Mouse (Mus musculus): ENCODE results near the gene Rab29. TPM values are rescaled to one million over a fixed set of nuclear protein-coding genes. Genes with fewer than 3 reads are reported as not detected.

The Rab29 gene
- polyA plus RNA-seq, 2 experiments, result 22.8 to 25.2 TPM

DNA sequence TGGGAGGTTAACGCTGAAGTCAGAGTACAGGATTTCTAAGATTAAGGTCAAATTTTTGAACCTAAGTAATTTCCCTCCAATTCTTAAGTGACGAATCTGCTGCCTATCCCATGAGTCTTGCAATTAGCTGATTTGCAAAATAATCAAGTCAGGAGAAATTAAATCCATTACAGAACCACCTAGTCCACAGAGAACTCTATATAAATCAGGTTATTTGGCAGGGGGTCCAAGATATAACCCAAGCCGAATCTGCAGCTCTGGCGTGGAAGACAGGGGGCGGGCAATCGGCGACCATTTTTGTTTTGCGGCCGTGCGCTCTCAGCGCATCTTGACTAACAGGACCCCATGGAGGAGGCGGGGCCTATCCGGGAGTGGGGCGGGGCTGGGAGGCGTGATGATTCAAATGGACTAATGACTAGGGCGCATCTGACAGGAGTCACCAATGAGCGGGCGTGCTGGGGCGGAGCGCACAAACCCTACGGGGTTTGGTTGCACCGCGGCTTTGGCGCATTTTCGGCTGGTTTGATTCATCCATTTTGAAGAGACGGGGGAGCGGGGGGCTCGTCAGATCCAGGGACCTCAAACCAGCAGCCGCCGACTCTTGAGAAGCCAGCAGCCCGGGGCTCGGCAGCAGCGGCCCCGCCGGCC, 43.1 kb downstream of the Rab29 start, which contains the start of gene Nucks1:
Gene Nucks1 (plus strand): TSS at position 534 of the 648 bp plus-strand sequence.
- DNase-seq (ENCODE audit: low spot score) (peak; percentile 99), ATAC-seq (ENCODE audit: low FRiP score, low read depth) (peak; percentile 99)
- peaks cover 3% of the 10 kb centered on the region for H3K4me1 ChIP-seq (ENCODE audit: control insufficient read depth, insufficient read depth, low read length)
- H3K9ac ChIP-seq (ENCODE audit: low read depth, low read length, severe bottlenecking), result peak within 1 kb of the TSS; percentile 98
- H3K27me3 ChIP-seq (ENCODE audit: control insufficient read depth, insufficient read depth, low read length), result no peaks in the 10 kb centered on the region; the same call in 1 of the 2 replicates
- H3K27ac ChIP-seq (replicated peaks; ENCODE audit: low read depth, low read length), result peak within 1 kb of the TSS; percentile 99
- under 1% methylated on average over 34 of the region's 35 CpGs for WGBS
- no peaks in the 10 kb centered on the region for H3K36me3 ChIP-seq (ENCODE audit: control insufficient read depth, insufficient read depth, low read length)
- H3K4me2 ChIP-seq (replicated peaks; ENCODE audit: low read depth, low read length, severe bottlenecking), result peak within 1 kb of the TSS; percentile 68
- H3K4me3 ChIP-seq (replicated peaks; ENCODE audit: low read length), result peak within 1 kb of the TSS; percentile 95
- 0 out of 2 replicates have a peak, but pooled peaks have one; percentile 51 for TF ChIP-seq POLR2A (IDR thresholded peaks at IDR 0.05; ENCODE audit: borderline replicate concordance, extremely low read depth, insufficient read depth, insufficient read length)
- no peaks in the 10 kb centered on the region for H3K9me3 ChIP-seq (ENCODE audit: control insufficient read depth, low read length)

- Histone ChIP-seq H3K9ac (ENCODE audit: low read depth, low read length, severe bottlenecking) (peak overlapping the region; percentile 98), H3K27ac (replicated peaks; ENCODE audit: low read depth, low read length) (peak overlapping the region; percentile 99), H3K4me1 (ENCODE audit: control insufficient read depth, insufficient read depth, low read length) (peaks cover 3% of the 10 kb centered on the region), H3K36me3 (ENCODE audit: control insufficient read depth, insufficient read depth, low read length) (no peaks in the 10 kb centered on the region), H3K4me3 (replicated peaks; ENCODE audit: low read length) (peak overlapping the region; percentile 95), H3K27me3 (ENCODE audit: control insufficient read depth, insufficient read depth, low read length) (no peaks in the 10 kb centered on the region; the same call in 1 of the 2 replicates), H3K4me2 (replicated peaks; ENCODE audit: low read depth, low read length, severe bottlenecking) (peak overlapping the region; percentile 68), H3K9me3 (ENCODE audit: control insufficient read depth, low read length) (no peaks in the 10 kb centered on the region)
- ATAC-seq (ENCODE audit: low FRiP score, low read depth), result peak; percentile 70
- under 1% methylated on average over 61 of the region's 88 CpGs for WGBS
- TF ChIP-seq POLR2A (IDR thresholded peaks at IDR 0.05; ENCODE audit: borderline replicate concordance, extremely low read depth, insufficient read depth, insufficient read length), result 0 out of 2 replicates have a peak, but pooled peaks have one; percentile 8
- peak; percentile 70 for DNase-seq (ENCODE audit: low spot score)
Measured at GRCm38 (mm10) chr1:131910674-131911558, 43.9 kb downstream of the Rab29 start.

GRCm38 (mm10) chr1:131917634-131918033, 50.6 kb downstream of the Rab29 start:
- no peak for TF ChIP-seq POLR2A (IDR thresholded peaks at IDR 0.05; ENCODE audit: borderline replicate concordance, extremely low read depth, insufficient read depth, insufficient read length)
- Histone ChIP-seq H3K4me2 (replicated peaks; ENCODE audit: low read depth, low read length, severe bottlenecking) (no peak overlapping the region), H3K9ac (ENCODE audit: low read depth, low read length, severe bottlenecking) (no peak overlapping the region), H3K36me3 (ENCODE audit: control insufficient read depth, insufficient read depth, low read length) (peaks cover 39% of the 10 kb centered on the region), H3K4me3 (replicated peaks; ENCODE audit: low read length) (no peak overlapping the region), H3K9me3 (ENCODE audit: control insufficient read depth, low read length) (no peaks in the 10 kb centered on the region), H3K4me1 (ENCODE audit: control insufficient read depth, insufficient read depth, low read length) (peaks cover 5% of the 10 kb centered on the region; the same call in 1 of the 2 replicates), H3K27ac (replicated peaks; ENCODE audit: low read depth, low read length) (no peak overlapping the region), H3K27me3 (ENCODE audit: control insufficient read depth, insufficient read depth, low read length) (no peaks in the 10 kb centered on the region)
- DNase-seq (ENCODE audit: low spot score) (no peak), ATAC-seq (ENCODE audit: low FRiP score, low read depth) (no peak)
- WGBS, result 78% methylated on average over 6 of the region's 6 CpGs

- WGBS, result 99% methylated on average over 2 of the region's 2 CpGs
- TF ChIP-seq POLR2A (IDR thresholded peaks at IDR 0.05; ENCODE audit: borderline replicate concordance, extremely low read depth, insufficient read depth, insufficient read length), result no peak
- DNase-seq (ENCODE audit: low spot score), result no peak
- Histone ChIP-seq H3K27me3 (ENCODE audit: control insufficient read depth, insufficient read depth, low read length) (no peaks in the 10 kb centered on the region), H3K9ac (ENCODE audit: low read depth, low read length, severe bottlenecking) (no peak overlapping the region), H3K4me2 (replicated peaks; ENCODE audit: low read depth, low read length, severe bottlenecking) (no peak overlapping the region), H3K4me1 (ENCODE audit: control insufficient read depth, insufficient read depth, low read length) (peaks cover 5% of the 10 kb centered on the region; the same call in 1 of the 2 replicates), H3K27ac (replicated peaks; ENCODE audit: low read depth, low read length) (no peak overlapping the region), H3K36me3 (ENCODE audit: control insufficient read depth, insufficient read depth, low read length) (peaks cover 52% of the 10 kb centered on the region), H3K4me3 (replicated peaks; ENCODE audit: low read length) (no peak overlapping the region), H3K9me3 (ENCODE audit: control insufficient read depth, low read length) (no peaks in the 10 kb centered on the region)
- no peak for ATAC-seq (ENCODE audit: low FRiP score, low read depth)
Measured at GRCm38 (mm10) chr1:131919052-131919451, 52.0 kb downstream of the Rab29 start.

DNA sequence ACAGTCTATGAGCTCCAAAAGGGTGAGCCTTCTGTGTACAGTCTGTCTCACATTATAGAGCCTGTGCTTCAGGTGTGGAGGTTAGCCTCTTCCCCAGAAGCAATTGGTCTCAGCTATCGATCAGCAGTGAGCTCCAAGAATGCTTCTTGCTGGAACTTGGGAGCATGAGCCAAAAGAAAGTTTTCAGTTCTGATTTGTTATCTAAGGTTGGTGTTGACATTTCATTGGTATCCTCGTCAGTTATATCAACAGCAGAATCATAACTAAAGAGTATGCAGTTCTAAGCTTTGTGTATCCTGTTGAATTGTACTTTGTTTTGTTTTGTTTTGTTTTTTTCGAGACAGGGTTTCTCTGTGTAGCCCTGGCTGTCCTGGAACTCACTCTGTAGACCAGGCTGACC, 55.1 kb downstream of the Rab29 start:
- Histone ChIP-seq H3K4me1 (ENCODE audit: control insufficient read depth, insufficient read depth, low read length) (peaks cover 5% of the 10 kb centered on the region; the same call in 1 of the 2 replicates), H3K4me2 (replicated peaks; ENCODE audit: low read depth, low read length, severe bottlenecking) (no peak overlapping the region), H3K9me3 (ENCODE audit: control insufficient read depth, low read length) (no peaks in the 10 kb centered on the region), H3K27me3 (ENCODE audit: control insufficient read depth, insufficient read depth, low read length) (no peaks in the 10 kb centered on the region), H3K36me3 (ENCODE audit: control insufficient read depth, insufficient read depth, low read length) (peaks cover 79% of the 10 kb centered on the region), H3K9ac (ENCODE audit: low read depth, low read length, severe bottlenecking) (no peak overlapping the region), H3K27ac (replicated peaks; ENCODE audit: low read depth, low read length) (no peak overlapping the region), H3K4me3 (replicated peaks; ENCODE audit: low read length) (no peak overlapping the region)
- DNase-seq (ENCODE audit: low spot score) (no peak), ATAC-seq (ENCODE audit: low FRiP score, low read depth) (no peak)
- no peak for TF ChIP-seq POLR2A (IDR thresholded peaks at IDR 0.05; ENCODE audit: borderline replicate concordance, extremely low read depth, insufficient read depth, insufficient read length)
- WGBS, result 97% methylated on average over 3 of the region's 3 CpGs

Other genes starting within 250 kb of the Rab29 start
- 0.11 and 0.17 TPM in 2 replicates for gene Ctse, start 228.9 kb upstream of the Rab29 start, polyA plus RNA-seq (2012; rRNA removed)
- gene Ctse, start 228.9 kb upstream of the Rab29 start, polyA plus RNA-seq (2014; fragmentation: Nextera tagmentation; extraction: Ambion mirVana), result 0.44 TPM in 1 of 2 replicates, not detected in the other
- 2.4 and 3.8 TPM in 2 replicates for gene Rab7b, start 178.5 kb upstream of the Rab29 start, polyA plus RNA-seq (2012; rRNA removed)
- gene Rab7b, start 178.5 kb upstream of the Rab29 start, polyA plus RNA-seq (2014; fragmentation: Nextera tagmentation; extraction: Ambion mirVana), result 5.9 and 8.4 TPM in 2 replicates
- 0.03 and 0.09 TPM in 2 replicates for gene Slc26a9, start 123.2 kb upstream of the Rab29 start, polyA plus RNA-seq (2012; rRNA removed)
- gene Slc26a9, start 123.2 kb upstream of the Rab29 start, polyA plus RNA-seq (2014; fragmentation: Nextera tagmentation; extraction: Ambion mirVana), result not detected in 2 replicates
- 0.42 and 0.53 TPM in 2 replicates for gene Pm20d1, start 69.8 kb upstream of the Rab29 start, polyA plus RNA-seq (2012; rRNA removed)
- gene Pm20d1, start 69.8 kb upstream of the Rab29 start, polyA plus RNA-seq (2014; fragmentation: Nextera tagmentation; extraction: Ambion mirVana), result 0.29 and 0.90 TPM in 2 replicates
- 27.0 and 43.4 TPM in 2 replicates for gene Slc41a1, start 39.7 kb upstream of the Rab29 start, polyA plus RNA-seq (2012; rRNA removed)
- 13.3 and 15.3 TPM in 2 replicates for gene Slc41a1, start 39.7 kb upstream of the Rab29 start, polyA plus RNA-seq (2014; fragmentation: Nextera tagmentation; extraction: Ambion mirVana)
- 68.0 and 68.4 TPM in 2 replicates for gene Nucks1, start 43.3 kb downstream of the Rab29 start, polyA plus RNA-seq (2012; rRNA removed)
- gene Nucks1, start 43.3 kb downstream of the Rab29 start, polyA plus RNA-seq (2014; fragmentation: Nextera tagmentation; extraction: Ambion mirVana), result 52.0 and 53.9 TPM in 2 replicates
- gene Slc45a3, start 95.7 kb downstream of the Rab29 start, polyA plus RNA-seq (2012; rRNA removed), result 9.9 and 13.1 TPM in 2 replicates
- gene Slc45a3, start 95.7 kb downstream of the Rab29 start, polyA plus RNA-seq (2014; fragmentation: Nextera tagmentation; extraction: Ambion mirVana), result 10.5 and 11.1 TPM in 2 replicates
- gene Elk4, start 140.4 kb downstream of the Rab29 start, polyA plus RNA-seq (2012; rRNA removed), result 26.8 and 30.0 TPM in 2 replicates
- 36.6 and 38.8 TPM in 2 replicates for gene Elk4, start 140.4 kb downstream of the Rab29 start, polyA plus RNA-seq (2014; fragmentation: Nextera tagmentation; extraction: Ambion mirVana)
- gene Mfsd4a, start 200.8 kb downstream of the Rab29 start, polyA plus RNA-seq (2012; rRNA removed), result 1.1 and 1.3 TPM in 2 replicates
- gene Mfsd4a, start 200.8 kb downstream of the Rab29 start, polyA plus RNA-seq (2014; fragmentation: Nextera tagmentation; extraction: Ambion mirVana), result 12.3 and 15.3 TPM in 2 replicates

Data from limb, embryonic 14.5 days (tissue).